Mouse (Mus musculus) ES-Bruce4 (cell line): Measurements from ENCODE around the gene Adgrg5.

Experiments
- CTCF ChIP-seq: IDR thresholded peaks from one replicate; pipeline ENCODE4 v1.8.1; 2011; ENCODE audit warnings: low read depth, low read length
- EP300 ChIP-seq: IDR thresholded peaks from 2 replicates; pipeline ENCODE4 v1.6.1; 2011; ENCODE audit warnings: low read depth, low read length; ENCODE audit not compliant: insufficient read depth
- POLR2A ChIP-seq: IDR thresholded peaks from one replicate; pipeline ENCODE4 v1.8.1; 2011; ENCODE audit warnings: low read length; ENCODE audit not compliant: insufficient read depth

DNA sequence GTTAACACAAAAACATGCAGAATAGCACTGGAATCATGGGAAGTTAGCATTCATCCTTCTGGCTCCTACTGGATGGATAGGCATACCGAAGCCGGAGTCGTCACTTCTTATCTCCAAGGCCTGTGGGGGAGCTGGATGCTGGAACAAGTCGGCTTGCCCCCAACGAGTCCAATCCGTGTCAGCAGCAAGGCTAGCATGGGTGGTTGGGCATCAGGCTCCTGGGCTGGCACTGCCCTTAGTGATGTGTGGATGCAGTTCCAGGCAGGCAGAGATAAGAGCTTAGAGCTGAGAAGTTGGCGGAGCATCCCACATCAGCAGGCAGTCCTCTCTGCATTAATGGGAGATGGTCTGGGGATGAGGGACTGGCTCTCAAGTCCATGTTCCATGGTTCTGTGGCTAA lies 64.1 kb downstream of the Adgrg5 start:
- TF ChIP-seq EP300 (no peak), POLR2A (no peak), CTCF (no peak)
